Mouse (Mus musculus) liver, embryonic 12.5 days (tissue): Measurements from ENCODE around the gene Hoxc5. TPM values are rescaled to one million over a fixed set of nuclear protein-coding genes. Genes with fewer than 3 reads are reported as not detected.

Experiments used
- ATAC-seq: fragments of 200-750 bp; cut with Nextera tagmentation; 2 replicates; pipeline ENCODE4 v1.8.0; 2017; ENCODE audit warnings: moderate number of reproducible peaks, mild to moderate bottlenecking, moderate library complexity
- H3K27ac ChIP-seq: fragments of 300-500 bp; sonication (generic); 2 replicates; pipeline ENCODE4 v1.5.1; 2016; ENCODE audit warnings: mild to moderate bottlenecking
- H3K27me3 ChIP-seq: fragments of 300-500 bp; sonication (generic); replicated peaks from 2 replicates; pipeline ENCODE4 v1.6.1; 2016; ENCODE audit warnings: mild to moderate bottlenecking, moderate library complexity
- H3K36me3 ChIP-seq: fragments of 300-500 bp; sonication (generic); 2 replicates; pipeline ENCODE4 v1.6.1; 2016; ENCODE audit warnings: mild to moderate bottlenecking, moderate library complexity
- H3K4me1 ChIP-seq: fragments of 300-500 bp; sonication (generic); 2 replicates; pipeline ENCODE4 v1.6.1; 2016
- H3K4me2 ChIP-seq: fragments of 300-500 bp; sonication (generic); 2 replicates; pipeline ENCODE4 v1.6.1; 2016; ENCODE audit warnings: mild to moderate bottlenecking, moderate library complexity
- H3K4me3 ChIP-seq: fragments of 300-500 bp; sonication (generic); 2 replicates; pipeline ENCODE4 v1.5.1; 2016; ENCODE audit warnings: mild to moderate bottlenecking, moderate library complexity
- H3K9ac ChIP-seq: fragments of 300-500 bp; sonication (generic); 2 replicates; pipeline ENCODE4 v1.6.1; 2016; ENCODE audit warnings: mild to moderate bottlenecking, moderate library complexity
- H3K9me3 ChIP-seq: fragments of 300-500 bp; sonication (generic); replicated peaks from 2 replicates; pipeline ENCODE4 v1.6.1; 2016; ENCODE audit warnings: mild to moderate bottlenecking, moderate library complexity
- WGBS: fragments of 180-500 bp; shearing (Covaris S2); methylation state at CpG from one replicate; pipeline ENCODE4 v1.1.7; 2016; ENCODE audit not compliant: insufficient replicate concordance; 5-methylcytosine and 5-hydroxymethylcytosine counted together
- polyA plus RNA-seq: library from polyadenylated mRNA; unstranded; fragments of >200 nt; fragmentation: Nextera tagmentation; extraction: Ambion mirVana; gene quantifications from 2 replicates; pipeline ENCODE4 v1.2.1, GENCODE M21; 2016

Gene Hoxc5
- polyA plus RNA-seq, 1 experiment from 2014 or later = 0.92 TPM

DNA sequence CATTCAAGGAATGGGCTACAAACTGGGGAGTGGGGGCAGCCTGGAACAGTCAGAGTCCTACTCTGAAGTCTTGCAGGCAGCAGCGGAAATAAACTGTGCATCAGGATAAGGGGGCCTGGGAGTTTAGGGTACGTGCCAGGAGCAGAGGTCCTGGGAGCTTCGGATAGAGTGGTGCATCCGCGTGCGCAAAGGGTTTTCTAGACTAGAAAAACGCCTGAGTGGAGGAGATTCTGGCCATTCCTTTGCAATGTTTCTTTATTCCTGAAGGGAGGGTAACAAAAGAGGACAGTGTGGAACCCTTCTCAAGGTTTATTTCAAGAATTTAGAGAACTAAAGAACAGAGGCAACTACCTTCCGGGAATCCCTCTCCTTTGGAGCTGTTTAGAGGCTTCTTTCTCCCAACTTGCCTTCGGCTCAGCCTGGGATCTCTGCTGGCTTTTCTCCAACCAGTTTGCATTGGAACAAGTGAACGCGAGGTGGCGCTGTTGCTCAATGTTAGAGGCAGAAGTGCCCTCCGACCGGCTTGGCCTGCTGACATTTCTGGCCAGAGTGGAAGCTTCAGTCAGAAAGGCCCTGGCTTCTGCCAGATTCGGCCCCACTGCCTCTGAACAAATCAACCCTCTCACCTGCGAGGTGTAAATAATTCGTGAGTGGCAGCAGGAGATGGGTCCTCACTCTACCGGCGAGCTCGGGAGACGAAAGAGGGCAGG is 20.0 kb downstream of the Hoxc5 start:
- 4% methylated on average over 21 of the region's 21 CpGs for WGBS
- Histone ChIP-seq H3K27ac (no peak overlapping the region), H3K4me1 (0 out of 2 replicates have a peak, but pooled peaks cover 4% of the 10 kb centered on the region), H3K9ac (no peak overlapping the region), H3K4me3 (no peak overlapping the region), H3K9me3 (no peaks in the 10 kb centered on the region), H3K36me3 (no peaks in the 10 kb centered on the region), H3K27me3 (peaks cover 100% of the 10 kb centered on the region), H3K4me2 (no peak overlapping the region)
- ATAC-seq = no peak

DNA sequence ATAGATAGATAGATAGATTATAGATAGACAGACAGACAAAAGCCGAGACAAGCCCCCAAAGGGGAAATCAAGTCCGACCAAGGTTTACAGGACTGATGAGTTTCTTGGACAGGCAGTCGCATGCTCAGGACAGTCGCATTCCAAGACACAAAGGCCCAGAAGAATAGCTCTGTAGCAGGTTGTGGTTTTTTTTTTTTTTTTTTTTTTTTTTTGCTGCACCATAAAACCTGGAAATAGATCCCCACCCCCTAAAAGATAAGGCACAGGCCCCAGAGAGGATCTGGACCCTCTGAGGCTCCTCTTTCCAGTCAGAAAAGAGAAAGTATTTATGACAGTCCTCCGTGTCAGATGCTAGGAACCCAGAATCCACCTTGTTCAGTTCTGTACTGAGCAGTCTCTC is 20.8 kb downstream of the Hoxc5 start:
- Histone ChIP-seq H3K27ac (no peak overlapping the region), H3K4me2 (no peak overlapping the region), H3K4me1 (0 out of 2 replicates have a peak, but pooled peaks cover 4% of the 10 kb centered on the region), H3K36me3 (no peaks in the 10 kb centered on the region), H3K27me3 (peaks cover 100% of the 10 kb centered on the region), H3K9me3 (no peaks in the 10 kb centered on the region), H3K9ac (no peak overlapping the region), H3K4me3 (no peak overlapping the region)
- ATAC-seq = no peak
- WGBS = 16% methylated on average over 5 of the region's 5 CpGs

DNA sequence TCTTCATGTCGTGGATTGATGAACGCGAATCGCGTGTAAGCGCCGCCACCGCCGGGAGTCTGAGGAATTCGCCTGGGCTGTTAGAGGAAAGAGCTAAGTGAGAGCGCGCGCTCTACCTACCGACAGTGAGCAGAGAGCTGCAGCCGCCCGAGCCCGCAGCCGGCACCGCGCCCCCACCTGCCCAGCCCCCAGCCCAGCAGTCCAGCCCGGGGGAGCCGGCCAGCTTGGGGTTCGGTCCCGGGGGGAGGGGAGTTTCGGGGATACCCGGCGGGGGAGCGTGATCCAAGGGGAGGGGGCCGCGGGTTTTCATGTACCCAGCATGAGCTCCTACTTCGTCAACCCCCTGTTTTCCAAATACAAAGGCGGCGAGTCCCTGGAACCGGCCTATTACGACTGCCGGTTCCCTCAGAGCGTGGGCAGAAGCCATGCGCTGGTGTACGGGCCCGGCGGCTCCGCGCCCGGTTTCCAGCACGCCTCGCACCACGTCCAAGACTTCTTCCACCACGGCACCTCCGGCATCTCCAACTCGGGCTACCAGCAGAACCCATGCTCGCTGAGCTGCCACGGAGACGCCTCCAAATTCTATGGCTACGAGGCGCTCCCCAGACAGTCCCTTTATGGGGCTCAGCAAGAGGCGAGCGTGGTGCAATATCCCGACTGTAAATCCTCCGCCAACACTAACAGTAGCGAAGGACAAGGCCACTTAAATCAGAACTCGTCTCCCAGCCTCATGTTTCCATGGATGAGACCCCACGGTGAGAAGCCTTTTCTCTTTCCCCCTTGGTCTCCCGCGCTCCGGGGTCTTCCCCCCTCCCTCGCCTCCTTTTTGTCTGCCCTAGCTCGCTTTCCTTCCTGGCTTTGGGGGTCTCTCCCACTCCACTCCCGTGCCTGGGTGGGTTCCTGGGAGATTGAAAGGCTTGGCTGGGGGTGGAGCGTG is 23.5 kb downstream of the Hoxc5 start, which contains the start of gene Hoxc8:
Gene Hoxc8, plus strand, starts transcription at position 147 of the 937 bp plus-strand sequence.
- H3K4me3 ChIP-seq = no peak within 1 kb of the TSS
- H3K27me3 ChIP-seq = peaks cover 99% of the 10 kb centered on the region
- H3K9ac ChIP-seq = no peak within 1 kb of the TSS
- no peaks in the 10 kb centered on the region for H3K9me3 ChIP-seq
- H3K36me3 ChIP-seq = no peaks in the 10 kb centered on the region
- no peak within 1 kb of the TSS for H3K27ac ChIP-seq
- 3% methylated on average over 69 of the region's 69 CpGs for WGBS
- 0 out of 2 replicates have a peak within 1 kb of the TSS, but pooled peaks have one; percentile 10 for H3K4me2 ChIP-seq
- no peak for ATAC-seq
- H3K4me1 ChIP-seq = 0 out of 2 replicates have a peak, but pooled peaks cover 4% of the 10 kb centered on the region

- 0 out of 2 replicates have a peak, but pooled peaks cover 4% of the 10 kb centered on the region for H3K4me1 ChIP-seq
- ATAC-seq = no peak
- peaks cover 99% of the 10 kb centered on the region for H3K27me3 ChIP-seq
- H3K4me2 ChIP-seq = no peak overlapping the region
- WGBS = 1% methylated on average over 7 of the region's 7 CpGs
- H3K9ac ChIP-seq = no peak overlapping the region
- H3K9me3 ChIP-seq = no peaks in the 10 kb centered on the region
- H3K4me3 ChIP-seq = no peak overlapping the region
- H3K27ac ChIP-seq = no peak overlapping the region
- H3K36me3 ChIP-seq = no peaks in the 10 kb centered on the region
These were observed 24.5 kb downstream of the Hoxc5 start for GRCm38 (mm10) chr15:102991782-102992181.

- 3% methylated on average over 11 of the region's 11 CpGs for WGBS
- Histone ChIP-seq H3K4me3 (no peak overlapping the region), H3K36me3 (no peaks in the 10 kb centered on the region), H3K4me2 (no peak overlapping the region), H3K4me1 (0 out of 2 replicates have a peak, but pooled peaks cover 4% of the 10 kb centered on the region), H3K27ac (no peak overlapping the region), H3K9me3 (no peaks in the 10 kb centered on the region), H3K27me3 (peaks cover 99% of the 10 kb centered on the region), H3K9ac (no peak overlapping the region)
- no peak for ATAC-seq
These were observed 25.0 kb downstream of the Hoxc5 start for GRCm38 (mm10) chr15:102992206-102992605.

GRCm38 (mm10) chr15:102992863-102993262 is 25.6 kb downstream of the Hoxc5 start:
- H3K4me2 ChIP-seq = no peak overlapping the region
- H3K27ac ChIP-seq = no peak overlapping the region
- H3K36me3 ChIP-seq = no peaks in the 10 kb centered on the region
- H3K27me3 ChIP-seq = peaks cover 99% of the 10 kb centered on the region
- H3K4me3 ChIP-seq = no peak overlapping the region
- H3K9me3 ChIP-seq = no peaks in the 10 kb centered on the region
- 4% methylated on average over 3 of the region's 3 CpGs for WGBS
- ATAC-seq = no peak
- 0 out of 2 replicates have a peak, but pooled peaks cover 4% of the 10 kb centered on the region for H3K4me1 ChIP-seq
- no peak overlapping the region for H3K9ac ChIP-seq

- no peak overlapping the region for H3K4me2 ChIP-seq
- no peak overlapping the region for H3K9ac ChIP-seq
- ATAC-seq = no peak
- WGBS = 2% methylated on average over 9 of the region's 9 CpGs
- peaks cover 99% of the 10 kb centered on the region for H3K27me3 ChIP-seq
- H3K27ac ChIP-seq = no peak overlapping the region
- no peaks in the 10 kb centered on the region for H3K9me3 ChIP-seq
- H3K4me3 ChIP-seq = no peak overlapping the region
- H3K36me3 ChIP-seq = no peaks in the 10 kb centered on the region
- peaks cover 17% of the 10 kb centered on the region; the same call in 1 of the 2 replicates for H3K4me1 ChIP-seq
These were observed 29.3 kb downstream of the Hoxc5 start for GRCm38 (mm10) chr15:102996548-102996947.

GRCm38 (mm10) chr15:102997431-102997830 is 30.2 kb downstream of the Hoxc5 start:
- Histone ChIP-seq H3K9me3 (no peaks in the 10 kb centered on the region), H3K27me3 (peaks cover 99% of the 10 kb centered on the region), H3K4me2 (no peak overlapping the region), H3K9ac (no peak overlapping the region), H3K36me3 (no peaks in the 10 kb centered on the region), H3K4me1 (peaks cover 17% of the 10 kb centered on the region; the same call in 1 of the 2 replicates), H3K27ac (no peak overlapping the region), H3K4me3 (no peak overlapping the region)
- no peak for ATAC-seq
- WGBS = 3% methylated on average over 3 of the region's 3 CpGs

- Histone ChIP-seq H3K9ac (peak within 1 kb of the TSS; percentile 19; the same call in 1 of the 2 replicates), H3K9me3 (no peaks in the 10 kb centered on the region), H3K4me3 (peak within 1 kb of the TSS; percentile 48), H3K4me1 (peaks cover 17% of the 10 kb centered on the region; the same call in 1 of the 2 replicates), H3K4me2 (peak within 1 kb of the TSS; percentile 69), H3K27ac (no peak within 1 kb of the TSS), H3K27me3 (peaks cover 99% of the 10 kb centered on the region), H3K36me3 (no peaks in the 10 kb centered on the region)
- 2% methylated on average over 19 of the region's 19 CpGs for WGBS
- no peak for ATAC-seq
These were observed 30.7 kb downstream of the Hoxc5 start, which contains the start of gene Hoxc6 for GRCm38 (mm10) chr15:102997939-102998355. Hoxc6 (plus strand) TSS chr15:102998257.

DNA sequence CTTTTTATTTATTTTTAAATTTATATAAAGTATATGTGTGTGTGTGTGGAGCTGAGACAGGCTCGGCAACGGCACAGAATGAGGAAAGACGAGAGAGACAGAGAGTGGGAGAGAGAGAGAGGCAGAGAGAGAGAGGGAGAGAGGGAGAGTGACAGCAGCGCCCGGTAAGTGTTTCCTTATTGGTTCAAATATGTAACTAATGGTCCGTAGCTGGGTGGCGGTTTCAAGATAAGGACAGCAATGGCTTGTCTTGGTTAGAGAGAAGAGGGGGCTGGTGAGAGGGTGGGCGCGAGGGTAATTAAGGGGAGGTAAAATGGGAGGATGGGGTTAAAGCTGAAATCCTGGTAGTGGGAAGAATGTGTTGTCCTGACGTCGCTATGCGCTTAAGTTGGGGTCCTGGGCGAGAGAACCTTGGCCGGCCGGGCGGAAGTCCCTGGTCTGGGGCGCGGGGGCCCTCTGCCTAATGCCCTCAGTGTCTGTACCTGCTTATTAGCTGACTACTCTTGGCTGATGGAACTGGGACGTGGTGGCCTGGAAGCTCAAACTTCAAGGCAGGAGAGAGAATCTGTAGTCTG is 31.5 kb downstream of the Hoxc5 start:
- peak overlapping the region; percentile 48 for H3K4me3 ChIP-seq
- peak overlapping the region; percentile 19; the same call in 1 of the 2 replicates for H3K9ac ChIP-seq
- H3K9me3 ChIP-seq = no peaks in the 10 kb centered on the region
- H3K27me3 ChIP-seq = peaks cover 100% of the 10 kb centered on the region
- peaks cover 17% of the 10 kb centered on the region; the same call in 1 of the 2 replicates for H3K4me1 ChIP-seq
- no peaks in the 10 kb centered on the region for H3K36me3 ChIP-seq
- WGBS = 1% methylated on average over 19 of the region's 19 CpGs
- ATAC-seq = no peak
- H3K27ac ChIP-seq = no peak overlapping the region
- H3K4me2 ChIP-seq = peak overlapping the region; percentile 69

GRCm38 (mm10) chr15:102999183-102999831 is 32.1 kb downstream of the Hoxc5 start:
- no peak overlapping the region for H3K27ac ChIP-seq
- 2% methylated on average over 33 of the region's 33 CpGs for WGBS
- peak; percentile 65 for ATAC-seq

More at GRCm38 (mm10) chr15:102999183-102999831, 32.1 kb downstream of the Hoxc5 start:
- Histone ChIP-seq H3K27me3 (peaks cover 100% of the 10 kb centered on the region), H3K9me3 (no peaks in the 10 kb centered on the region), H3K9ac (peak overlapping the region; percentile 19; the same call in 1 of the 2 replicates), H3K4me3 (peak overlapping the region; percentile 48), H3K4me2 (peak overlapping the region; percentile 69), H3K36me3 (no peaks in the 10 kb centered on the region), H3K4me1 (peaks cover 17% of the 10 kb centered on the region; the same call in 1 of the 2 replicates)
